Mouse (Mus musculus): ENCODE measurements around the gene Dffa.

GRCm38 (mm10) chr4:149138515-149138914, 34.6 kb downstream of the Dffa start:
- TF ChIP-seq GATA1 (IDR thresholded peaks at IDR 0.05; ENCODE audit: borderline replicate concordance, low read length) (no peak), FLI1 (IDR thresholded peaks at IDR 0.05; ENCODE audit: low read length) (no peak)
